Mouse (Mus musculus) heart, postnatal 14 days (tissue): Measurements from ENCODE around the gene Adamtsl3. TPM values are rescaled to one million over a fixed set of nuclear protein-coding genes. Genes with fewer than 3 reads are reported as not detected.

Experiments
- DNase-seq, 2 experiments: peaks; one replicate each; pipeline ENCODE4 v3.0.0; 2021 to 2022
- intact Hi-C: fragments of 180-260 bp; cut with DNase I; formaldehyde crosslinking; loops from one replicate; pipeline ENCODE4 v1.15.1; 2025
- total RNA-seq, 2 experiments: library from RNA; stranded (reverse); gene quantifications; 2 replicates each; pipeline ENCODE4 v1.2.3; 2021

Gene Adamtsl3
- total RNA-seq, 2 experiments from 2014 or later, result 8.4 to 9.9 TPM

GRCm38 (mm10) chr7:82491018-82491417 lies 155.5 kb downstream of the Adamtsl3 start:
- DNase-seq, result no peak
- intact Hi-C loops, result no loop called here

DNA sequence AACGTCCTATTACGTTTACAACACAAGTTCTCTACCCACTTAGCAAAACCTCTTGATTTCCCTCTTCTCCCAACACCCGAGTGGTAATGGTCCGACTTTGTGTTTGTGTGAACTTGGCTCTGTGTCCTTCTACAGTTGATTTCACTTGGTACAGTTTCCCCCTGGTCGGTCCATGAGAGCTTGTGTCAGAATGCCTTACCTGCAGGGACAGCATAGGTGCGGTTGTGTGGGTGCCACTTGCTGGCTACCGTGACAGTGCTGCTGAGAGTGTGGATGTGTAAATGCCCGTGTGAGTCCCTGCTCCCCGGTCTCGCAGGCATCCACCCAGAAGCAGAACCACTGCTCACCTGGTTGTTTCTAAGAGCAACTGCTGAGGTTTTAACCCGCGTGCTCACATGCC lies 157.4 kb downstream of the Adamtsl3 start:
- DNase-seq, result no peak
- intact Hi-C loops, result no loop called here

- no peak for DNase-seq
- intact Hi-C loops, result no loop called here
These were observed 158.7 kb downstream of the Adamtsl3 start for GRCm38 (mm10) chr7:82494220-82494619.

DNA sequence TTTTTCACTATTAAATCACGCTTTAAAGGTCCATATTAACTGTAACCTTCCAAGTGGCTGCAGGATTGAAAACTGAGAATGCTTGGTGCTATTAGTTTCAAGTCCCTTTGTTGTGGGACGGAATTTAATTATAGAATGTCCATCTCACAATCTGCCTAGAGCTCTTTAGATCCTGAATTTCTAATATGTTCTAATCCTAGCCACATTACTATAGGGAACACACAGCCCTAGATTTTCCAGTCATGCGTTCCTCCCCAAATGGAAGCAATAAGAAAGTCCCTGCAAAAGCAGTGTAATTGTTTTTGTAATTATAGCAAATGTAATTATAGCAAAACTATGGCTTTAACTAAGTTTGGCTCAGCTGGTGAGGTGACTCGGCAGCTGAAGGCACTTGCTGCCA lies 161.6 kb downstream of the Adamtsl3 start:
- intact Hi-C loops, result no loop called here

DNA sequence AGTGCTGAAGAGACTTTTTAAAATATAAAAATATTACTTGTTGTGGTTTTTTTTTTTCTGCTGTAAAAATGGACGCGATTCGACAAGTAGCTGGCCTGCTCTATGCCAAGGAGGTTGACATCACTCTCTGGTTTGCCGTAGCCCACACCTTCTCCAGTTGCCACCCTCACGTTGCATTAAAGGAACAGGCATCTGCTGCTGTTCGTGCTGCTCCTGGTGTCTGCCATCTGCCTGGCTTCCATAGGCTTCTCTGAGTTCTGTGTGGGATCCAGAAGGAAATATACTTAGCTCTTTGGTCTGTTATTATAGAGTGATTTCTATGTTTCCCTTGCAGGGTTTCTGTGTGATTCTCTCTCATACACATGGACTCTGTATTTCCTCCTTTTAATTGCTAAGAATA lies 165.8 kb downstream of the Adamtsl3 start:
- intact Hi-C loops, result loop anchor here (5.0 to 10.0 kb wide), 2 partner anchors 113 to 164 kb away; partner anchors contain the start of gene Adamtsl3
- no peak for DNase-seq

More for the DNA sequence above, 161.6 kb downstream of the Adamtsl3 start:
- DNase-seq, result no peak

- intact Hi-C loops, result loop anchor here (5.0 to 10.0 kb wide), 2 partner anchors 112 to 165 kb away; partner anchors contain the start of gene Adamtsl3
- DNase-seq, result no peak
These were observed 167.0 kb downstream of the Adamtsl3 start for GRCm38 (mm10) chr7:82502511-82502910.

- peak; percentile 63 to 65 for DNase-seq
- intact Hi-C loops, result loop anchor here (5.0 to 10.0 kb wide), 2 partner anchors 111 to 167 kb away; partner anchors contain the start of gene Adamtsl3
These were observed 168.6 kb downstream of the Adamtsl3 start for GRCm38 (mm10) chr7:82504101-82504500.

DNA sequence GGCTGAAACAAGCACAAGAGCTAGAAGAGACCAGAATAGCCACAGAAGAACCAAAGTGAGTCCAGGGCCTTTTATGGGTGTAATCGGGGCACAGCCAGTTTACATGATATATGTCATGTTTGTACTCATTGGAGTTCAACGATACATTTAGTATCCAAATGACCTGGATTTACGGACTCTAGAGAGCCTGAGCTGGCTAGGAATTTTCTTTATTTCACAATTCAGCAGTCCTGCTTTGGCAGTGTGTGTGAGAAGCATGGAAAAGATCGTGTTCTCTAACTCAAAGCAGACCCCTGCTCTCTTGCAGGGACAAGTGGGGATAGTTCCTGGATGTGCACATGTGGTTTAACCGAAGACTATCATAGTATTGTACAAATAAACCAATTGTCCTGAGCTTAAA lies 195.1 kb downstream of the Adamtsl3 start:
- DNase-seq, result no peak
- intact Hi-C loops, result no loop called here

DNA sequence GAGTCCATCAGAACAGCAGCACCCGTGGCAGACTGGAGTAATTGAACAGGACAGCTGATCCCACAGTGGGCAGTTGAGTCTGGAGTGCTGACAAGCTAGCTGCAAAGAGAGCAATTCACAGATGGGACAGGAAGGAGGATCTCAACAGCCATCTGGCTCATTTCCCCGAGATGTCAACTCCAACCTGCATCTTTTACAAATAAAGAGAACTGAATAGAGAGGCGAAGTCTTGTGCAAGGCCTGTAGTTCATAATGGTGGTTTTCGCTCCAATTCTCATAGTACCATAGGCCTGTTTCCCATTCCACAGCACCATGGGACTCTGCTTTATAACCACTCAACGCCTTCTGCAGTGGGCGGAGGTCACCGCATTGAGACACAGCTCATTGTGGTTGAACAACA lies 195.9 kb downstream of the Adamtsl3 start:
- intact Hi-C loops, result no loop called here
- peak; percentile 6 to 13 for DNase-seq

DNA sequence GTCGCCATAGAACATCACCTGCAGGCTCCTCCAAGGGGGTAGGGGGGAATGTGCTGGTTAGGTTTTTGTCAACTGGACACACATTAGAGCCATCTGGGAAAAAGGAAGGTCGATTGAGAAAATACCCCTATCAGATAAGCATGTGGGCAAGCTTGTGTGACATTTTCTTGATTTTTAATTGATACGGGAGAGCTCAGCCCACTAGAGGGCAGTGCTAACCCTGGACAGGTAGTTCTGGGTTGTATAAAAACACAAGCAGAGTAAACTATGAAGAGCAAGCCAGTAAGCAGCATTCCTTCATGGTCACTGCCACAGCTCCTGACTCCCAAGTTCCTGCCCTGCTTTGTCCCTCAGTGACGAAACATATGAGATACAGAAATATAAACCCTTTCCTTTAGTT lies 197.7 kb downstream of the Adamtsl3 start:
- DNase-seq, result no peak
- intact Hi-C loops, result no loop called here

DNA sequence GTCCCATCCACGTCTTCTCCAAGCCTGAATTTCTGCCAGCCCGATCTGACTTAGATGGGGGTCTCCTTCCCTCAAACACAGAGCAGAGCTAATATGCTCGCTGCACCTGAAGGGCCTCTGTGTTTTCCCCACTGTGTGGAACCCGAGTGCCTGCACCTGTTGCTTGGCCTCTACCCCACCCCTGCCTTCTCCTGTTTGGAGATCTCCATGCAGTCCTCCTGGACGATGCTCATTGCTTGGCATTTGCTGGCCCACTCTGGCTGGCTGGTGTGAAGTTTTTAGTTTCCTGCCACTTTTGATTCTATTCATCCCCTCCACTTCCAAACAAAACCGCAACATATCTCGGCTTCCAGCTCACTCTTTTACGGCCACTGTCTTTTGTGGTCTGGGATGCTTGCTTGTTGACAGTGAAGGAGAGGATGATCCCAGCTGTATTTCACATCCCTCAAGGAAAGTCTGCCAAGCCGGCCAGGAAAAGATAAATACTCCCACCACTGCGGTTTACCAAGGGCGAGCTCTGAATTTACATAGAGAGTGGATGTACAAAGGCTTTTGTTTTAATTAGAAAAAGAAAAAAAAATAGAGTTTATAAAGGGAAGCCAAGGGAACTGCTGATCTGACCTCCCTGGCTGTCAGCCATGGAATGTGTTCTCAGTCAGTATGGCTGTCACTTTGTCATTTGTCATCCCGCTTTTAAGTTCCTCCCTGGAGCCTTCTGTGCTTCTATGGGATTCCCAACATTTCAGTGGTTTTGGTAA lies 198.4 kb downstream of the Adamtsl3 start:
- peak; percentile 19 to 35 for DNase-seq
- intact Hi-C loops, result no loop called here

DNA sequence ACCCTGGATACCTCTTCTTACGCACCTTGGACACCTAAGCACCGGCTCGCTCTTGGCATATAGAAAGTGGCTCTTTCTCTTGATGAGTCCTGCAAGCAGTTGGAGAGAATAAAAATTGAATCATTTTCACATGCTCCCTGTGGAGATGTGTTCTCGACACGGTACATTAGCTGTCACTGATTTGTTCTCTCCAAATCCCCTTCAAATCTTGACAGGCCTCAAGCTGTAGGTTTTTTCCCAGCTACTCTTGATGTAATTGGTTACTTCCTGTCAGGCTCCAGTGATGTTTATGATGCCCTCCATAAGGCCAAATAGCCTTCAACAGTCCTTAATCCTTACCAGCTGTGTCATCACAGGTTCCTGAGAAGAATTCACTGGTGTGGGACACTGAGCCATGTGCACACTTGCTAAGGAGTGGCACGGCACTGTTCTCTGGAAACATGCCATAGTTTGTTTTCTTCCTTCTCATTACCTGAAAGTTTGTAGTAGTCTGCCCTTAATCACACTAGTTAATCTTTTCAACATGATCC lies 209.0 kb downstream of the Adamtsl3 start:
- intact Hi-C loops, result no loop called here
- no peak for DNase-seq

DNA sequence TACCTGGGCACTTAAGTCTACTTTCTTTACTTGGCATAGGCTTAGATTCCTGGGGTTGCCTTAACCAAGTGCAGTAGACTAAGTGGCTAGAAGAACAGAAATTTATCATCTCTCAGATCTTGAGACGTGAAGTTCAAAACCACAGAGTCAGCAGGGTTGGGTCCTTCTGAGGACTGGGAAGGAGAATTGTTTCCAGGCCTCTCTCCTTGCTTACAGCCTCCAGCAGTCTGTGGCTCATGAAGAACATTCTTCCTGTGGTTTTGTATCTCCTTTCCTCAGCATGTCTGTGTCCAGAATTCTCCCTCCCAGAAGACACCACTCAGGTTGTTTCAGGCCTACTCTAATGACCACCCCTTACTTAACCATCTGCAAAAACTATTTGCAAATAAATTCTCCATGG lies 216.5 kb downstream of the Adamtsl3 start:
- no peak for DNase-seq
- intact Hi-C loops, result no loop called here

- intact Hi-C loops, result no loop called here
These were observed 220.3 kb downstream of the Adamtsl3 start for GRCm38 (mm10) chr7:82555803-82556202.

GRCm38 (mm10) chr7:82556417-82556816 lies 220.9 kb downstream of the Adamtsl3 start:
- DNase-seq, result no peak
- intact Hi-C loops, result no loop called here

More at GRCm38 (mm10) chr7:82555803-82556202, 220.3 kb downstream of the Adamtsl3 start:
- no peak for DNase-seq

- intact Hi-C loops, result no loop called here
- DNase-seq, result no peak
These were observed 221.6 kb downstream of the Adamtsl3 start for GRCm38 (mm10) chr7:82557111-82557510.

GRCm38 (mm10) chr7:82566688-82567087 lies 231.2 kb downstream of the Adamtsl3 start:
- DNase-seq, result no peak
- intact Hi-C loops, result no loop called here

- DNase-seq, result no peak
- intact Hi-C loops, result no loop called here
These were observed 232.3 kb downstream of the Adamtsl3 start for GRCm38 (mm10) chr7:82567811-82568210.

- intact Hi-C loops, result no loop called here
- no peak for DNase-seq
These were observed 237.5 kb downstream of the Adamtsl3 start for GRCm38 (mm10) chr7:82572981-82573380.

- intact Hi-C loops, result no loop called here
- no peak for DNase-seq
These were observed 244.5 kb downstream of the Adamtsl3 start for GRCm38 (mm10) chr7:82580007-82580406.

DNA sequence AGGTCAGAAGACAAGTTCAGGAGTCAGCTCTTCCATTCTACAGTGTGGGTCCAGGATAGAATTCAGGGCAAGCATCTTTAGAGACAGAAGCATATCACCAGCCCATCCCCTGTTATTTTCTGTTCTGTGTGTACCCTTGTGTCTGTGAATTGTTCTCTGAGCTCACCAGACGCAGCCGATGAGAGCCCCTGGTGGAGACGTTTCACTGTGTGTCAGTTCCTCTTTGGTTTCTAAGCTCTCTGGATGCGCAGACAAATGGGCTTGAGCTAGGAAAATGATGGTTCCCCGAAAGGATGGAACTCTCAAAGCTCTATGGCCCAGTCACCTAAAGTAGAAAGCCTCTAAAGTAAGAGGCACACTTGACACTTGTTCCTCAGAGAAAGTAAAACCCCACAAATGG lies 246.3 kb downstream of the Adamtsl3 start:
- intact Hi-C loops, result no loop called here
- DNase-seq, result no peak

DNA sequence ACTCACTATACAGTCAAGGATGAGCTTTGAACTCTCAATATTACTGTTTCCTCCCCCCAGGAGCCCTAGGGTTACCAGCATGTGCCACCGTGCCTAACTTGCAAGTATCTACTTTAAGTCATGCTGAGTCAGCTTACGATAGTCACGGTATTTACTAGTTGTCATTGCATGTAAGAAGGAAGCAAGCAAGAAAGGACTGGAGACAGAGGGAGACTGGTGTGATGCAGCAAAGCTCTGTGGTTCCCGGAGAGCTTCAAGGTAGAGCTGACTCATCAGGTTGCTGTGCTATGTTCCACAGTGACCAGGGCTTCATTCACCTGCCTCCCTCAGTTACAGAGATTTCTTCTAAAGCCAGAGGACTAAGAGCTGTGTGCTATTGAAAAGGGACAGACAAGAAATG lies 247.0 kb downstream of the Adamtsl3 start:
- intact Hi-C loops, result no loop called here
- no peak for DNase-seq
